Mouse (Mus musculus) spleen, adult 2 months (tissue): Measurements from ENCODE around the gene Dll4. TPM values are rescaled to one million over a fixed set of nuclear protein-coding genes. Genes with fewer than 3 reads are reported as not detected.
A peak's percentile ranks its signal among the peaks of the same experiment; 100 is the strongest.

Experiments
- DNase-seq, 2 experiments: peaks; one replicate each; pipeline versions ENCODE4 v3.0.0 to v3.0.0-alpha.2; 2012 to 2021; ENCODE audit warnings: low spot score in 2 of 2, low read depth in 1 of 2
- H3K27ac ChIP-seq: fragments of 200-500 bp; 2 replicates; pipeline ENCODE4 v1.5.1; 2012; ENCODE audit warnings: low read length, inconsistent platforms; ENCODE audit not compliant: insufficient read depth
- H3K27me3 ChIP-seq: fragments of 200-500 bp; 2 replicates; pipeline ENCODE4 v1.6.1; 2012; ENCODE audit warnings: mild to moderate bottlenecking, moderate library complexity, low read length, inconsistent platforms; ENCODE audit not compliant: control insufficient read depth, insufficient read depth
- H3K36me3 ChIP-seq: fragments of 200-500 bp; 2 replicates; pipeline ENCODE4 v1.6.1; 2012; ENCODE audit warnings: mild to moderate bottlenecking, low read length, inconsistent platforms; ENCODE audit not compliant: control insufficient read depth, insufficient read depth
- H3K4me1 ChIP-seq: fragments of 200-500 bp; 2 replicates; pipeline ENCODE4 v1.6.1; 2011; ENCODE audit warnings: inconsistent platforms; ENCODE audit not compliant: control insufficient read depth, insufficient read depth, insufficient read length
- H3K4me3 ChIP-seq: fragments of 200-500 bp; 2 replicates; pipeline ENCODE4 v1.5.1; 2011; ENCODE audit warnings: mild to moderate bottlenecking, inconsistent platforms; ENCODE audit not compliant: insufficient read depth, insufficient read length; ENCODE audit errors: extremely low read depth
- CTCF ChIP-seq: fragments of 200-500 bp; IDR thresholded peaks from 2 replicates; pipeline ENCODE4 v1.5.1; 2011; ENCODE audit warnings: mild to moderate bottlenecking, inconsistent platforms; ENCODE audit not compliant: insufficient read depth, insufficient read length, insufficient replicate concordance; ENCODE audit errors: extremely low read depth
- POLR2A ChIP-seq: fragments of 200-500 bp; IDR thresholded peaks from 2 replicates; pipeline ENCODE4 v1.6.1; 2011; ENCODE audit warnings: low read depth, low read length, inconsistent platforms
- WGBS: fragments of 180-500 bp; shearing (Covaris S2); methylation state at CpG from one replicate; pipeline ENCODE4 v1.1.7; 2018; 5-methylcytosine and 5-hydroxymethylcytosine counted together
- polyA plus RNA-seq: library from polyadenylated mRNA; depleted of rRNA; stranded (reverse); fragments of >200 nt; gene quantifications from 2 replicates; pipeline ENCODE4 v1.2.3, GENCODE M21; 2012; rRNA removed

Dll4 gene
- polyA plus RNA-seq, result 5.6 and 6.2 TPM in 2 replicates

DNA sequence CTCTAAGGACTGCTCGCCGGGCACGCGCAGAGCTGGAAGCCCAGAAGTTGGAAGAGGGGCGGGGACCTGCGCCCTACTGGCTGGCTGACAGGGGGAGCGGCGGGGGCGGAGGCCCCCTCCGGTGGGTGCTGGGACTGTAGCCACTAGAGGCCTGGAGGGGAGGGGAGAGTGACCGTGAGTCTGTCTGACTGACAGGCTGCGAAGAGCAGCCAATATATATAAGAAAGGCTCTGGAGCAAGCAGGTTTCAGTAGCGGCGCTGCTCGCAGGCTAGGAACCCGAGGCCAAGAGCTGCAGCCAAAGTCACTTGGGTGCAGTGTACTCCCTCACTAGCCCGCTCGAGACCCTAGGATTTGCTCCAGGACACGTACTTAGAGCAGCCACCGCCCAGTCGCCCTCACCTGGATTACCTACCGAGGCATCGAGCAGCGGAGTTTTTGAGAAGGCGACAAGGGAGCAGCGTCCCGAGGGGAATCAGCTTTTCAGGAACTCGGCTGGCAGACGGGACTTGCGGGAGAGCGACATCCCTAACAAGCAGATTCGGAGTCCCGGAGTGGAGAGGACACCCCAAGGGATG, at the start of gene Dll4:
Gene Dll4, plus strand, starts transcription at position 217 of the 576 bp plus-strand sequence.
- Histone ChIP-seq H3K4me3 (peak within 1 kb of the TSS; percentile 49), H3K36me3 (no peaks in the 10 kb centered on the region), H3K4me1 (peaks cover 27% of the 10 kb centered on the region), H3K27ac (no peak within 1 kb of the TSS), H3K27me3 (peaks cover 40% of the 10 kb centered on the region)
- no peak for TF ChIP-seq CTCF
- no peak for TF ChIP-seq POLR2A
- 1% methylated on average over 33 of the region's 33 CpGs for WGBS
- no peak for DNase-seq

DNA sequence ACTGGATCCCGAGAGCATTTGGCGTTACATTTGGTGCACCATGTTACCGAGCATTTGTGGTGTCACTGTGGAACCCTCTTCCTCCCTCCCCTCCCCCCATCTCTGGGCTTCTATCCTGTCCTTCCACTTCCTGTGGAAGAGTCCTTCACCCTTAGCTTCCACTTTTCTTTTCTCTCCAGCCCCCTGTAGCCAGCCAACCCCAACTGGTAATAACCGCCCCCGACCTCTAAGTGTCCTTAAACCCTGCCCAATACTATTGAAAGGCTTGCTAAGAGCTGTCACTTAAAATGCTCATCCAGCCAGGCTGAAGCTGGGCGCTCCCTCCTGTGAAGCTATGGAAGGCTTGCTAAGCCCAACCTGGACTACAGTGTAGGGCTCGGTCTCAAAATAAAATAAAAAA, 48.7 kb upstream of the Dll4 start:
- H3K27me3 ChIP-seq, result no peaks in the 10 kb centered on the region
- H3K36me3 ChIP-seq, result no peaks in the 10 kb centered on the region
- no peak overlapping the region for H3K4me3 ChIP-seq
- H3K4me1 ChIP-seq, result no peaks in the 10 kb centered on the region
- TF ChIP-seq POLR2A (no peak), CTCF (no peak)
- DNase-seq, result no peak
- 80% methylated on average over 7 of the region's 7 CpGs for WGBS
- H3K27ac ChIP-seq, result no peak overlapping the region

DNA sequence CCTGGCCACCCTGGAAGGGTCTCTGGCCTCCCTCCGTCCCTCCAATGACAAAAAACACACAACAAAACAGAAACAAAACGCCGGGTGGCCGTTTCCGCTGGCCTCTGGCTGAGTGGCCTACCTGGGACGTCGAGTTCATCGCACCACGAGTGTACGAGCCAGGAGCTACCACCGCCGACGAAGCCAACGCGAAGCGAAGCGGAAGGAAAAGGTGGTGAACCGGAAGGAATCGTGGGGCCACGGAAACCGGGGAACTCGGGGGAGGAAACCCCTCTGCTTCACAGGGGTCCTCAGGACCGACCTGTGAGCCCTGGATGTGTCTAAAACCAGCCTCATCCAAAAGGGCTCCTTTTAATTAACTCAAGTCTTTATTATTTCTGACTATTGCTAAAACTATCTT, 47.8 kb upstream of the Dll4 start:
- Histone ChIP-seq H3K4me3 (no peak overlapping the region), H3K36me3 (no peaks in the 10 kb centered on the region), H3K4me1 (no peaks in the 10 kb centered on the region), H3K27ac (no peak overlapping the region), H3K27me3 (no peaks in the 10 kb centered on the region)
- no peak for DNase-seq
- WGBS, result 96% methylated on average over 23 of the region's 23 CpGs
- TF ChIP-seq CTCF, result no peak
- TF ChIP-seq POLR2A, result no peak

DNA sequence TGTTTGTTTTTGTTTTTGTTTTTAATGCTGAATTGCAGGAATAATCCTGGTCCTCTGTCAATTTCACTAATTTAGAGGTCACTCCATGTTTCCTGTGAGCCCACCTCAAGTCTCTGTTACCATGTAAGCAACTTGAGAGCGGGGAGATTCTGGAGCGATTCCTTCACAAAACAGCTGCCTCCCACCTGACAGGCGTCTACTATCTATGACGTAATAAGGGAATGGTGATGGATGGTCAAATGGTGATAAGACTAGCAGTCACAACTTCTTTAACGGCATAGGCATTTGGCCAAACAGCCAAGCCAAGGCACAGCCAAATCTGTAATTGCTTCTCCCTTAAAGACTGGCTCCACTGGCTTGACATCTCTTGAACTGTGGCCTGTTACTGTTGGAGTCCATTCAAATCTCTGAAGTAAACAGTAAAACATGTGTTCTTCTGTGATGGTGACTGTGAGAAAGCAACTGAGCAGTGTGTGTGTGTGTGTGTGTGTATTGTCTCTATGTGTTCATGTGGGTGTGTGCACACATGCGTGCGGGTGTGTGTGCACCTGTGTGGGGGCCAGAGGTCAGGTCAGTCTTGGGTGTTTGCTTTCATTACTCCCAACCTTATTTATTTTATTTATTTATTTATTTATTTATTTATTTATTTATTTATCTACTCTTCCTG, 43.6 kb upstream of the Dll4 start:
- no peak for DNase-seq
- no peaks in the 10 kb centered on the region for H3K27me3 ChIP-seq
- no peaks in the 10 kb centered on the region for H3K36me3 ChIP-seq
- H3K27ac ChIP-seq, result no peak overlapping the region
- H3K4me1 ChIP-seq, result no peaks in the 10 kb centered on the region
- WGBS, result 87% methylated on average over 7 of the region's 7 CpGs
- H3K4me3 ChIP-seq, result no peak overlapping the region
- TF ChIP-seq POLR2A, result no peak

DNA sequence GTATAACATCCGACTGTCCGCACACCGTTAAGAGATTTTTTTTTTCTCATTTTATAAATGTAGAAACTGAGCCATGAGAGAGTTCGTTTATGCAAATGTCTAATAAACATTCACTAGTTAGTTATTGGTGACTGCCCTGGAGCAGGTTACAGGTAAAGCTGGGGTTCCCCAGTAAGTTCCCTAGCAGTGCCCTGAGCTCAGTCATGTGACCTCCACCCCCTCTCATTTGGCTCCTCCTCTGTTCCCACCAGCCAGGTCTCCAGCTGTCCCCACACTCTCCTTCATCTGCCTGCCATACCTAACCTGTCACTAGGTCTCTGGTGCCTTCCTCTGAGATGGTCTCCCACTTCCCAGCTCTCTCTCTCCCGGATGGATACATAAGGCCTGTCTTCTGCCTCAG, 38.2 kb upstream of the Dll4 start:
- H3K27me3 ChIP-seq, result no peaks in the 10 kb centered on the region
- no peak overlapping the region for H3K4me3 ChIP-seq
- no peak overlapping the region for H3K27ac ChIP-seq
- H3K4me1 ChIP-seq, result peaks cover 3% of the 10 kb centered on the region; the same call in 1 of the 2 replicates
- DNase-seq, result no peak
- H3K36me3 ChIP-seq, result peaks cover 4% of the 10 kb centered on the region
- WGBS, result 95% methylated on average over 5 of the region's 5 CpGs
- TF ChIP-seq CTCF (no peak), POLR2A (no peak)

DNA sequence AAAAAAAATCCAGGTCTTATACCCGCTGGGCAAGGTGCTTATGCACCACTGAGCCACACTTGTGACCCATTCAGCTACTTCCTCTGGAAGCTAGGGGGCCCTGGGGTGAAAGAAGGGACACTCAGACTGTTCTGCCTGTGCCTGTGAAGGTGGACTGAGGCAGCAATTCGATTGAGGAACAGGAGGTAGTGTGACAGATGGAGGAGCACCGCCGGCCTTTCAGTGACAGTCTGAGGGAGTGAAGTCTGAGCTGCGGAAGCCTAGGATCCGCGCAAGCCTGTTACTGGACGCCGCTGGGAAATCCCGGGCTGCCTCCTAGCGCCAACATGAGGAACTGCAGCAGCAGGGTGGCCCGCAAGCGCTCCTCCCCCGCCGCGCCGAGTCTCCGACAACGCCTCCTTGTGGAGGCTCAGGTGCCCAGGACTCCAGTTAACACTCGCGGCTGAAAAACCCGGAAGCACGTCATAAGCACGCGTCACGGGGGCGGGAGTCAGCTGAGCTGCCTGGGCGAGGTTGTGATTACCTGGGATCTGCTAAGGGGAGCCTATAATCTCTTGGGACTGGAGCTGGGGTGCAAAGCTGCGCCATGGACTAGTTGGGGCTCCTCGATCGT, 37.2 kb upstream of the Dll4 start, which contains the start of gene Vps18:
Gene Vps18, plus strand, starts transcription at position 471 of the 613 bp plus-strand sequence.
- peak within 1 kb of the TSS; percentile 70 for H3K4me3 ChIP-seq
- DNase-seq, result peak; percentile 95 to 97
- H3K27ac ChIP-seq, result peak within 1 kb of the TSS; percentile 77
- peak; percentile 96 for TF ChIP-seq CTCF
- peak; percentile 17; the same call in 1 of the 2 replicates for TF ChIP-seq POLR2A
- H3K4me1 ChIP-seq, result peaks cover 3% of the 10 kb centered on the region; the same call in 1 of the 2 replicates
- H3K36me3 ChIP-seq, result peaks cover 11% of the 10 kb centered on the region
- under 1% methylated on average over 31 of the region's 31 CpGs for WGBS
- H3K27me3 ChIP-seq, result no peaks in the 10 kb centered on the region

DNA sequence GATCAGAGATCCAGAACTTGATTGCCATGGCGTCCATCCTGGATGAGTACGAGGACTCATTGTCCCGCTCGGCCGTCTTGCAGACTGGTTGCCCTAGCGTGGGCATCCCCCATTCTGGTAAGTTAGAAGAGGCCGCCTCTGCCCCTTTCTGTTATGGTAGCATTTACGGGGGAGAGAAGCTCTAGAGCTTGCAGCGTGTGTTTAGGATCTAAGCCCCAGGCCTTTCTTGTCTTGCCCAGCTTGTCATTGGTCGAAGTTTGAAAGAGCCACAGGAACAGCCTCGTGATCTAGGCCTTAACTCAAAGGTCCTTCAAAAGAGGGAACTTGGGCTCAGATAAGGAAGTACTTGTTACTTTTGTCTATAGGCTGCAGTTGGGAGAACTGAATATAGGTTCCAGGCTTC, 36.6 kb upstream of the Dll4 start:
- H3K4me3 ChIP-seq, result peak overlapping the region; percentile 70
- TF ChIP-seq POLR2A, result no peak
- TF ChIP-seq CTCF, result no peak
- peaks cover 3% of the 10 kb centered on the region; the same call in 1 of the 2 replicates for H3K4me1 ChIP-seq
- WGBS, result 2% methylated on average over 11 of the region's 11 CpGs
- H3K36me3 ChIP-seq, result peaks cover 18% of the 10 kb centered on the region
- peak in 1 of 2 experiments; percentile 61 for DNase-seq
- H3K27me3 ChIP-seq, result no peaks in the 10 kb centered on the region
- peak overlapping the region; percentile 58 for H3K27ac ChIP-seq
